Mouse (Mus musculus): ENCODE data around the gene Scml2.
"Not testable (repeated sequence)": the region's sequence is repeated elsewhere in the genome, so short reads cannot be mapped to it uniquely, and the experiment has no call there.

Gene Scml2

GRCm38 (mm10) chrX:161116893-161117292 lies at the start of gene Scml2:
TSS of gene Scml2 (plus strand) at chrX:161117193.
- peak; percentile 6 for DNase-seq (ENCODE audit: low read depth, low spot score)

GRCm38 (mm10) chrX:161075576-161075975 lies 41.4 kb upstream of the Scml2 start:
- DNase-seq (ENCODE audit: low read depth, low spot score), result not testable (repeated sequence)

GRCm38 (mm10) chrX:161162314-161163068 lies 45.5 kb downstream of the Scml2 start:
- DNase-seq (ENCODE audit: low read depth, low spot score), result peak; percentile 66

- no peak for DNase-seq (ENCODE audit: low read depth, low spot score)
Observed at GRCm38 (mm10) chrX:161163069-161163416, 46.0 kb downstream of the Scml2 start.

- DNase-seq (ENCODE audit: low read depth, low spot score), result not testable (repeated sequence)
Observed at GRCm38 (mm10) chrX:161287156-161287555, 170.2 kb downstream of the Scml2 start, which contains the start of gene Gm15262. TSS of gene Gm15262 (plus strand) at chrX:161287456.
